ENCODE assay signal across 19 mouse cellular contexts in the genomic region with DNA sequence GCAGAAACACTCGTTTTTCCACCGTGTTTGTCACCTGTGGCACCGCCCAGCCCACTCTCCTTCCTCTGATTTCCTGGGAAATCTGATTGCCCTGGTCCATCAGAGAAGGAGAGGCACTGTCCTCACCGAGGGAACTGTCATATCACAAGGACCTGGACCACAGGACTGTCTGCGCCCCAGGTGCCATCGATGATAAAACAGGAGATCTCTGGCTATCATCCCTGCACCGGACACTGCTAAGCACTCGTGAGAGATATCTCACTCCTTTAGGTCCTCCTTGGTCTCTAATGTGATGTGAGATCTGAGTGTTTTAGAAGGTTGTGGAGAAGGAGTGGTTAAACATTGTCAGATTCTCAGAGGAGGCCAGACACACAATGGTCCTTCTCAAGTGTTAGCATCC.
"Had no signal": no experiment of that assay in that cellular context is flagged by ENCODE, and none has a peak within 500 bp of the region (broad histone marks: within the 10 kb centered on the region; RNA-seq: fewer than 3 reads in every experiment).

No protein-coding gene starts in this region.

- H3K9me3 ChIP-seq: neural tube, embryonic 15.5 days; stomach, embryonic 15.5 days had no signal

- H3K4me2 ChIP-seq: liver, embryonic 15.5 days; lung, embryonic 14.5 days; midbrain, embryonic 12.5 days; neural tube, embryonic 13.5 days; neural tube, embryonic 15.5 days; stomach, embryonic 15.5 days had no signal

- H3K36me3 ChIP-seq: liver, embryonic 15.5 days; midbrain, embryonic 10.5 days; midbrain, embryonic 12.5 days; neural tube, embryonic 13.5 days; neural tube, embryonic 15.5 days; stomach, embryonic 15.5 days had no signal

- H3K27ac ChIP-seq: liver, embryonic 15.5 days; midbrain, embryonic 10.5 days; midbrain, embryonic 12.5 days; neural tube, embryonic 13.5 days; neural tube, embryonic 15.5 days; stomach, embryonic 15.5 days; stomach, postnatal 0 days had no signal

- DNase-seq: lung, adult 18-20 months; lung, embryonic 14.5 days; lung, postnatal 10 days; lung, postnatal 4 days; midbrain, embryonic 14.5 days; right cerebral cortex, postnatal 14 days; thymus, adult 2 months; thymus, postnatal 14 days; thymus, postnatal 36 days had no signal

- H3K4me1 ChIP-seq: liver, embryonic 15.5 days; megakaryocyte, embryonic 14.5 days; stomach, embryonic 15.5 days had no signal

- ATAC-seq: midbrain, embryonic 16.5 days had no signal

- H3K27me3 ChIP-seq: megakaryocyte, embryonic 14.5 days; neural tube, embryonic 13.5 days; neural tube, embryonic 15.5 days; stomach, embryonic 15.5 days had no signal

- H3K4me3 ChIP-seq: liver, embryonic 15.5 days; megakaryocyte, embryonic 14.5 days; midbrain, embryonic 10.5 days; midbrain, embryonic 12.5 days; myocyte; neural tube, embryonic 13.5 days; neural tube, embryonic 15.5 days; stomach, embryonic 15.5 days had no signal

- H3K9ac ChIP-seq: liver, embryonic 15.5 days; lung, embryonic 14.5 days; midbrain, embryonic 12.5 days; neural tube, embryonic 13.5 days; neural tube, embryonic 15.5 days; stomach, embryonic 15.5 days had no signal
